Mouse (Mus musculus) myocyte (in vitro differentiated cells): Measurements from ENCODE around the gene Mgat4a.

Experiments
- MAX ChIP-seq: IDR thresholded peaks from one replicate; pipeline ENCODE4 v1.6.1; 2011; ENCODE audit warnings: low read depth, mild to moderate bottlenecking, control low read depth
- MYOD1 ChIP-seq, 3 experiments: IDR thresholded peaks; one replicate each; pipeline ENCODE4 v1.6.1; 2011; ENCODE audit warnings: control low read depth in 2 of 3, low read depth in 2 of 3, mild to moderate bottlenecking in 2 of 3, moderate library complexity in 1 of 3; ENCODE audit not compliant: insufficient read length in 2 of 3, control insufficient read depth in 1 of 3
- MYOG ChIP-seq, 3 experiments: IDR thresholded peaks; one replicate each; pipeline ENCODE4 v1.6.1; 2011; ENCODE audit warnings: control low read depth in 2 of 3, low read depth in 2 of 3, mild to moderate bottlenecking in 2 of 3; ENCODE audit not compliant: insufficient read length in 2 of 3, control insufficient read depth in 1 of 3, insufficient read depth in 1 of 3
- POLR2A ChIP-seq: IDR thresholded peaks from one replicate; pipeline ENCODE4 v1.6.1; 2011; ENCODE audit warnings: low read depth, mild to moderate bottlenecking, control low read depth, moderate library complexity; ENCODE audit not compliant: insufficient read length
- POLR2AphosphoS2 ChIP-seq: IDR thresholded peaks from one replicate; pipeline ENCODE4 v1.6.1; 2011; ENCODE audit warnings: low read depth, control low read depth; ENCODE audit not compliant: insufficient read length
- SRF ChIP-seq: IDR thresholded peaks from one replicate; pipeline ENCODE4 v1.6.1; 2011; ENCODE audit warnings: low read depth; ENCODE audit not compliant: control insufficient read depth, insufficient read length
- TCF12 ChIP-seq: IDR thresholded peaks from one replicate; pipeline ENCODE4 v1.6.1; 2011; ENCODE audit warnings: mild to moderate bottlenecking, control low read depth; ENCODE audit not compliant: poor library complexity, insufficient read depth, severe bottlenecking
- USF1 ChIP-seq: IDR thresholded peaks from one replicate; pipeline ENCODE4 v1.6.1; 2011; ENCODE audit warnings: low read depth, mild to moderate bottlenecking, control low read depth, moderate library complexity

DNA sequence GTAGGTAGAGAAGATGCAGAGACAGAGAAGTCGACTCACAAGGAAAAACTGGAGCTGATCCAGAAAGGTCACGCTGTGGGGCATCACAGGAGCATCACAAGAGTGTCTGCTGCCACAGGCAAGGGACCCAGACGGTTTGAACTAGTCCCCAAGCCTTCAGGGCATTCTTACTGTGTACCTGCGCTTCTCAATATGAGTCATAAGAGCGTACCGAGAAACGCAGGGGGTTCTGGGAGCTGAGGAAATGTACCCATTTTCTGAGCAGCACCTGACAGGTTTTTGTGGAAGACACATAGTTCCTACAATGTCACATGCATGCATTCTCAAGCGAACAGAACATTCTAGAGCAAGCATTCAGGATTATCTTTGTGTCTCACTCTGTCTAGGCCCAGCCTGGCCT lies 8.7 kb upstream of the Mgat4a start:
- TF ChIP-seq MAX (no peak), MYOD1 (IDR thresholded peaks at IDR 0.05; ENCODE audit: control insufficient read depth in 1 of 3, insufficient read length in 2 of 3, low read depth in 2 of 3) (no peak), POLR2A (no peak), MYOG (IDR thresholded peaks at IDR 0.05; ENCODE audit: control insufficient read depth in 1 of 3, insufficient read depth in 1 of 3, insufficient read length in 2 of 3, low read depth in 2 of 3) (no peak), POLR2AphosphoS2 (no peak), USF1 (no peak), TCF12 (no peak), SRF (no peak)
